In genomic region chr5:113208622-113209400, GRCm38 (mm10) we compare ENCODE assay signal across 9 mouse cellular contexts. TPM values are rescaled to one million over a fixed set of nuclear protein-coding genes. Genes with fewer than 3 reads are reported as not detected.
A peak's percentile ranks its signal among the peaks of the same experiment; 100 is the strongest.
DNase-seq lines count a peak whose midpoint lies in the region; ATAC-seq and TF ChIP-seq lines count a peak whose summit lies in the region.
"Had no signal": no experiment of that assay in that cellular context is flagged by ENCODE, and none has a peak within 500 bp of the region (broad histone marks: within the 10 kb centered on the region; RNA-seq: fewer than 3 reads in every experiment).

No protein-coding gene starts in this region.

- H3K9ac ChIP-seq in embryonic facial prominence, embryonic 15.5 days = no peak overlapping the region
- H3K9ac ChIP-seq in heart, embryonic 16.5 days (ENCODE audit: low read length) = no peak overlapping the region

- TF ChIP-seq POLR2A in spleen, adult 2 months (IDR thresholded peaks at IDR 0.05; ENCODE audit: low read depth, low read length) = no peak

- H3K4me3 ChIP-seq in spleen, adult 2 months (ENCODE audit: extremely low read depth, insufficient read depth, insufficient read length) = no peak overlapping the region
- H3K4me3 ChIP-seq in embryonic facial prominence, embryonic 15.5 days (replicated peaks) = no peak overlapping the region
- no peak overlapping the region for H3K4me3 ChIP-seq in heart, embryonic 16.5 days (ENCODE audit: low read length)
- H3K4me3 ChIP-seq: megakaryocyte, embryonic 14.5 days had no signal

- no peaks in the 10 kb centered on the region for H3K4me1 ChIP-seq in spleen, adult 2 months (ENCODE audit: control insufficient read depth, insufficient read depth, insufficient read length)
- H3K4me1 ChIP-seq in embryonic facial prominence, embryonic 15.5 days = peaks cover 45% of the 10 kb centered on the region
- 0 out of 2 replicates have a peak, but pooled peaks cover 5% of the 10 kb centered on the region for H3K4me1 ChIP-seq in heart, embryonic 16.5 days (ENCODE audit: control insufficient read depth, insufficient read depth, low read length)

- no peak overlapping the region for H3K4me2 ChIP-seq in embryonic facial prominence, embryonic 15.5 days (replicated peaks)
- H3K4me2 ChIP-seq in heart, embryonic 16.5 days (ENCODE audit: low read depth, low read length) = no peak overlapping the region

- H3K9me3 ChIP-seq in embryonic facial prominence, embryonic 15.5 days (replicated peaks) = no peaks in the 10 kb centered on the region
- no peaks in the 10 kb centered on the region for H3K9me3 ChIP-seq in heart, embryonic 16.5 days (replicated peaks; ENCODE audit: control insufficient read depth, low read length)

- no peaks in the 10 kb centered on the region for H3K36me3 ChIP-seq in spleen, adult 2 months (ENCODE audit: control insufficient read depth, insufficient read depth, low read length)
- no peaks in the 10 kb centered on the region for H3K36me3 ChIP-seq in embryonic facial prominence, embryonic 15.5 days
- no peaks in the 10 kb centered on the region for H3K36me3 ChIP-seq in heart, embryonic 16.5 days (ENCODE audit: control insufficient read depth, insufficient read depth)

- peak; percentile 63 for ATAC-seq in embryonic facial prominence, embryonic 15.5 days (ENCODE audit: insufficient number of reproducible peaks, low FRiP score, low TSS enrichment, low read depth)
- ATAC-seq in heart, embryonic 16.5 days (replicated peaks; ENCODE audit: extremely low read depth, insufficient read depth, low FRiP score) = peak; percentile 53

- peak overlapping the region; percentile 70 for H3K27ac ChIP-seq in spleen, adult 2 months (ENCODE audit: insufficient read depth, low read length)
- peak overlapping the region; percentile 88 for H3K27ac ChIP-seq in embryonic facial prominence, embryonic 15.5 days (replicated peaks)
- peak overlapping the region; percentile 85 for H3K27ac ChIP-seq in heart, embryonic 16.5 days (ENCODE audit: low read length)

- no peak for DNase-seq in spleen, adult 2 months (ENCODE audit: low read depth in 1 of 2, low spot score in 2 of 2)
- DNase-seq in spleen, postnatal 10 days (ENCODE audit: low spot score in 2 of 2) = no peak
- peak; percentile 78 for DNase-seq in kidney, postnatal 14 days
- peak; percentile 78 to 90 for DNase-seq in lung, postnatal 4 days
- DNase-seq in thymus, postnatal 14 days = no peak
- no peak for DNase-seq in yolk sac, embryonic 10.5 days (ENCODE audit: low spot score)

- TF ChIP-seq CTCF in spleen, adult 2 months (IDR thresholded peaks at IDR 0.05; ENCODE audit: extremely low read depth, insufficient read depth, insufficient read length, insufficient replicate concordance) = no peak

- no peaks in the 10 kb centered on the region for H3K27me3 ChIP-seq in spleen, adult 2 months (ENCODE audit: control insufficient read depth, insufficient read depth, low read length)
- no peaks in the 10 kb centered on the region for H3K27me3 ChIP-seq in embryonic facial prominence, embryonic 15.5 days
- H3K27me3 ChIP-seq in heart, embryonic 16.5 days (ENCODE audit: control insufficient read depth, insufficient read depth, low read length) = no peaks in the 10 kb centered on the region

- WGBS in spleen, adult 2 months = 77% methylated on average over 11 of the region's 11 CpGs
- WGBS in embryonic facial prominence, embryonic 15.5 days = 29% methylated on average over 11 of the region's 11 CpGs
- 45% methylated on average over 11 of the region's 11 CpGs for WGBS in heart, embryonic 16.5 days

RNA-seq across cellular contexts. Expression of gene 2900026A02Rik, which starts 12.2 kb away (rescaled TPM):
- 5.1 and 6.2 TPM in 2 replicates for polyA plus RNA-seq in spleen, adult 2 months (2012; rRNA removed)
- polyA plus RNA-seq in embryonic facial prominence, embryonic 15.5 days (2015; fragmentation: Nextera tagmentation; extraction: Ambion mirVana) = 14.2 and 16.4 TPM in 2 replicates
- 14.9 and 16.4 TPM in 2 replicates for polyA plus RNA-seq in heart, embryonic 16.5 days (2015; fragmentation: Nextera tagmentation; extraction: Ambion mirVana)

RNA-seq across cellular contexts. Expression of gene Tmem211, which starts 17.9 kb away (rescaled TPM):
- polyA plus RNA-seq in spleen, adult 2 months (2012; rRNA removed) = not detected in 2 replicates
- 0.79 and 1.3 TPM in 2 replicates for polyA plus RNA-seq in embryonic facial prominence, embryonic 15.5 days (2015; fragmentation: Nextera tagmentation; extraction: Ambion mirVana)
- polyA plus RNA-seq in heart, embryonic 16.5 days (2015; fragmentation: Nextera tagmentation; extraction: Ambion mirVana) = not detected in 2 replicates

Comparison
In these comparisons a context has a peak if more than half of its experiments do, and no peak if none do; other contexts are left out.
1. DNase-seq: peak in kidney, postnatal 14 days (single experiment) and lung, postnatal 4 days (2 of 2); none in spleen, adult 2 months (0 of 2), spleen, postnatal 10 days (0 of 2), thymus, postnatal 14 days (single experiment) and yolk sac, embryonic 10.5 days (single experiment).
2. Peak in every context shown above with its lines, with median percentiles within 50 percentile points of each other: H3K27ac ChIP-seq.